Mouse (Mus musculus) CH12.LX (cell line): ENCODE measurements around the gene Fam83f.

Experiments
- NELFE ChIP-seq: IDR thresholded peaks from 2 replicates; pipeline ENCODE4 v1.6.1; 2011; ENCODE audit warnings: low read depth, low read length, improper control_type of control experiment
- POLR2A ChIP-seq: IDR thresholded peaks from 2 replicates; pipeline ENCODE4 v1.6.1; 2011; ENCODE audit warnings: low read depth, mild to moderate bottlenecking, improper control_type of control experiment, low read length
- RCOR1 ChIP-seq: conservative IDR thresholded peaks from 2 replicates; pipeline ENCODE4 v1.6.1; 2012; ENCODE audit warnings: low read depth, mild to moderate bottlenecking, inconsistent platforms, low read length, improper control_type of control experiment

- no peak for TF ChIP-seq POLR2A
- TF ChIP-seq RCOR1, result no peak
- no peak for TF ChIP-seq NELFE
Measured at GRCm38 (mm10) chr15:80688536-80688935, 16.9 kb downstream of the Fam83f start.
